Mouse (Mus musculus): Measurements from ENCODE around the gene Colgalt2.

DNA sequence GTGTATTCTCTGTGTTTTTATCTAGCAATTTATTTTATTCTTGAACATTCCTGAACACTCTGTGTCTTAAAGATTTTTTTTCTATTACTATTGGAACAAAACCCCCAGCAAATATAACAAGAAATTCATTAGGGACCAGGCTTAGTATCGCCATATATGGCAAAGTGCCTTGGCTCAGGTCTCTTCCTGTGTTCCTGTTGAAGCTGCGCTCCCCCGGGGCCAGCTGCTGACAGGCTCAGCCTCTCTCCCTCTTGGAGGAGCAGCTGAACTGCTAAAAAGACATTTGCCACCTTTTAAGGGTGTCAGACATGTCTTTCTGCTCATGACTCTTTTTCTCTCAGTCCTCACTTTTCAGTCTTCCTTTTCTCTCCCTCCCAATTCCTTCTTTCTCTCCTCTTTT, 66.7 kb downstream of the Colgalt2 start:
- TF ChIP-seq CTCF (conservative IDR thresholded peaks at IDR 0.05; ENCODE audit: low read length) (no peak), POU5F1 (IDR thresholded peaks at IDR 0.05; ENCODE audit: borderline replicate concordance, low read length) (no peak), NANOG (IDR thresholded peaks at IDR 0.05; ENCODE audit: borderline replicate concordance, low read length) (no peak)

All from E14TG2a.4 (cell line).